Mouse (Mus musculus): ENCODE data around the gene Ucp3. TPM values are rescaled to one million over a fixed set of nuclear protein-coding genes. Genes with fewer than 3 reads are reported as not detected.
"Not testable (repeated sequence)": the region's sequence is repeated elsewhere in the genome, so short reads cannot be mapped to it uniquely, and the experiment has no call there.

The Ucp3 gene
- total and polyA plus RNA-seq, 2 experiments, result not detected

DNA sequence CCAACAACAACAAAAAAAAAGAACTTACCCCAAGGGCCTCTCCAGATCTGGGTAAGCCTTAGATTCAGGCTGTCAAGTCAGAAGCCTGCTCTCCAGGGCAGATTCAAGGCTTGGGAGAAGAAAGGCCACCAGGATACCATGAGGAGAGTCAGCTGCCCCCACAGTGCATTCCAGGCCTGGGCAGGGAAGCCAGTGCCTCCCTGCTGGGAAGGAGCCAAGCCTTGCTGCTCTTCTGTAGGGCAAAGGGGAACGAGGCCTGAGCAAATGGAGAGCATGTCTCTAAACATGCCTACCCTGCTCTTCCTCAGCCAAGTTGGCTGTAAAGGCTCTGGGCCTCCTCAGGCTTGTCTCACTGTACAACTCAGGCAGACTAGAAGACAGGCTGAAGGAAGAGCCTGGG lies 1.9 kb downstream of the Ucp3 start:
- WGBS, result 21% methylated on average over 1 of the region's 1 CpGs

DNA sequence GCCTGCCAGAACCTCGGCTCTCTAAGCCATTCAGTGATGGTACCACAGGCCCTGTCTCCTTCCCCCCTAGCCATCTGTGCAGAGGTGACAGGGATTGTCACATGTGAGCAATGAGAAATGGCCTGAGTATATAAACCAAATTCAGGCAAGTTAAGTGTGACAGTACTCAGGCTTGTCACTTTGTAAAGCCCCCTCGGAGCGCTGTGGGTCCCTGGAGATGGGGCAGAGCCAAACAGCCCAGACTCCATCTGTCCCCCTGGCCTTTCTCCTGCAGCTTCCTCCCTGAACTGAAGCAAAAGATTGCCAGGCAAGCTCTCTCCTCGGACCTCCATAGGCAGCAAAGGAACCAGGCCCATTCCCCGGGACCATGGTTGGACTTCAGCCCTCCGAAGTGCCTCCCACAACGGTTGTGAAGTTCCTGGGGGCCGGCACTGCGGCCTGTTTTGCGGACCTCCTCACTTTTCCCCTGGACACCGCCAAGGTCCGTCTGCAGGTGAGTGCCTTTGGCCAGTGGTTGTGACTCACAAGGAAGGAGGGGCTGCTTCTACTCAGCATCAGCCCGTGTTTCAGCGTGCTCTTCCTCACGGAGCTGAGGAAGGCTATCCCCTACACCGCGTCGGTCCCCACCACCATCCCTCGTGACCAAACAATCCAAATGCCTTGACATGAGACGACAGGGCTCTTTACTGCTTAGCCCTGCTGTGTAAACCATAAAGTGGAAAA lies 6.5 kb downstream of the Ucp3 start:
- Histone ChIP-seq H3K4me3 (ENCODE audit: insufficient read depth, low read depth, low read length) (no peak overlapping the region), H3K36me3 (ENCODE audit: control insufficient read depth, insufficient read depth, low read length) (no peaks in the 10 kb centered on the region), H3K27ac (replicated peaks; ENCODE audit: insufficient read depth, low read depth, low read length) (no peak overlapping the region), H3K4me1 (ENCODE audit: control insufficient read depth, insufficient read depth, low read length) (peaks cover 5% of the 10 kb centered on the region), H3K27me3 (ENCODE audit: control insufficient read depth, insufficient read depth, low read length) (no peaks in the 10 kb centered on the region), H3K9ac (ENCODE audit: low read depth, low read length) (no peak overlapping the region), H3K79me2 (ENCODE audit: control insufficient read depth, insufficient read depth, low read length) (no peaks in the 10 kb centered on the region)
- TF ChIP-seq CTCF (IDR thresholded peaks at IDR 0.05; ENCODE audit: low read depth, low read length), result no peak
- DNase-seq (ENCODE audit: extremely low read depth, low read depth, low spot score), result no peak
- 82% methylated on average over 20 of the region's 20 CpGs for WGBS

More for the DNA sequence above, 1.9 kb downstream of the Ucp3 start:
- Histone ChIP-seq H3K27ac (replicated peaks; ENCODE audit: insufficient read depth, low read depth, low read length) (peak overlapping the region; percentile 20), H3K9ac (ENCODE audit: low read depth, low read length) (no peak overlapping the region), H3K4me3 (ENCODE audit: insufficient read depth, low read depth, low read length) (no peak overlapping the region), H3K4me1 (ENCODE audit: control insufficient read depth, insufficient read depth, low read length) (peaks cover 5% of the 10 kb centered on the region), H3K36me3 (ENCODE audit: control insufficient read depth, insufficient read depth, low read length) (no peaks in the 10 kb centered on the region), H3K79me2 (ENCODE audit: control insufficient read depth, insufficient read depth, low read length) (no peaks in the 10 kb centered on the region), H3K27me3 (ENCODE audit: control insufficient read depth, insufficient read depth, low read length) (no peaks in the 10 kb centered on the region)
- TF ChIP-seq POLR2A (IDR thresholded peaks at IDR 0.05; ENCODE audit: extremely low read depth, insufficient read depth, low read length), result no peak
- no peak for TF ChIP-seq CTCF (IDR thresholded peaks at IDR 0.05; ENCODE audit: low read depth, low read length)
- peak; percentile 71 for DNase-seq (ENCODE audit: extremely low read depth, low read depth, low spot score)

DNA sequence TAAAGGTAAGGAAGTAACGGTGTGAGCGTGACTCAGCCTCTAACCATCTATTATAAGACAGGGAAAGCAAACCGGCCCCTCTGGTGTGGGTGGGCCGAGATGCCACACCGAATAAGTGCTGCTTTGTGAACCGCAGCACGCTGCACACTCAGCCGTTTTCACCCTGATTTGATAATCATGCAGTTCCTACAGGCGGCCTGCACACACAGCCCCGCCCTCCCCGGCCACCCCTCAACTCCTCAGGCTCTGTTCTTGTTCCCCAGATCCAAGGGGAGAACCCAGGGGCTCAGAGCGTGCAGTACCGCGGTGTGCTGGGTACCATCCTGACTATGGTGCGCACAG lies 7.0 kb downstream of the Ucp3 start:
- H3K27ac ChIP-seq (replicated peaks; ENCODE audit: insufficient read depth, low read depth, low read length), result no peak overlapping the region
- no peak overlapping the region for H3K9ac ChIP-seq (ENCODE audit: low read depth, low read length)
- H3K36me3 ChIP-seq (ENCODE audit: control insufficient read depth, insufficient read depth, low read length), result no peaks in the 10 kb centered on the region
- peaks cover 3% of the 10 kb centered on the region for H3K4me1 ChIP-seq (ENCODE audit: control insufficient read depth, insufficient read depth, low read length)
- no peak for DNase-seq (ENCODE audit: extremely low read depth, low read depth, low spot score)
- H3K4me3 ChIP-seq (ENCODE audit: insufficient read depth, low read depth, low read length), result no peak overlapping the region
- H3K79me2 ChIP-seq (ENCODE audit: control insufficient read depth, insufficient read depth, low read length), result no peaks in the 10 kb centered on the region
- no peaks in the 10 kb centered on the region for H3K27me3 ChIP-seq (ENCODE audit: control insufficient read depth, insufficient read depth, low read length)
- TF ChIP-seq CTCF (IDR thresholded peaks at IDR 0.05; ENCODE audit: low read depth, low read length), result no peak
- TF ChIP-seq POLR2A (IDR thresholded peaks at IDR 0.05; ENCODE audit: extremely low read depth, insufficient read depth, low read length), result no peak
- 80% methylated on average over 15 of the region's 15 CpGs for WGBS

DNA sequence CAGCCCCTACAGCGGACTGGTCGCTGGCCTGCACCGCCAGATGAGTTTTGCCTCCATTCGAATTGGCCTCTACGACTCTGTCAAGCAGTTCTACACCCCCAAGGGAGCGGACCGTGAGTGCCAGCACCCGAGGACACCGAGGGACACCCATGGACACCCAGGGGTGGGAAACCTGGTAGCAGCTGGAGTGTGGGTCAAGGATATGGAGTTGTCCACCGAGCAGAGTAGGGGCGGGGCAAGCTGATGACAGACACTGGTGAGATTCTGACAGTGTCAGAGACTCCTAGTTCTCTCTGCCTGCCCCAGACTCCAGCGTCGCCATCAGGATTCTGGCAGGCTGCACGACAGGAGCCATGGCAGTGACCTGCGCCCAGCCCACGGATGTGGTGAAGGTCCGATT lies 7.4 kb downstream of the Ucp3 start:
- no peak overlapping the region for H3K9ac ChIP-seq (ENCODE audit: low read depth, low read length)
- no peak for TF ChIP-seq CTCF (IDR thresholded peaks at IDR 0.05; ENCODE audit: low read depth, low read length)
- TF ChIP-seq POLR2A (IDR thresholded peaks at IDR 0.05; ENCODE audit: extremely low read depth, insufficient read depth, low read length), result no peak
- no peaks in the 10 kb centered on the region for H3K79me2 ChIP-seq (ENCODE audit: control insufficient read depth, insufficient read depth, low read length)
- no peaks in the 10 kb centered on the region for H3K36me3 ChIP-seq (ENCODE audit: control insufficient read depth, insufficient read depth, low read length)
- H3K27ac ChIP-seq (replicated peaks; ENCODE audit: insufficient read depth, low read depth, low read length), result no peak overlapping the region
- H3K4me3 ChIP-seq (ENCODE audit: insufficient read depth, low read depth, low read length), result no peak overlapping the region
- H3K27me3 ChIP-seq (ENCODE audit: control insufficient read depth, insufficient read depth, low read length), result no peaks in the 10 kb centered on the region
- no peak for DNase-seq (ENCODE audit: extremely low read depth, low read depth, low spot score)
- H3K4me1 ChIP-seq (ENCODE audit: control insufficient read depth, insufficient read depth, low read length), result no peaks in the 10 kb centered on the region
- 86% methylated on average over 17 of the region's 17 CpGs for WGBS

DNA sequence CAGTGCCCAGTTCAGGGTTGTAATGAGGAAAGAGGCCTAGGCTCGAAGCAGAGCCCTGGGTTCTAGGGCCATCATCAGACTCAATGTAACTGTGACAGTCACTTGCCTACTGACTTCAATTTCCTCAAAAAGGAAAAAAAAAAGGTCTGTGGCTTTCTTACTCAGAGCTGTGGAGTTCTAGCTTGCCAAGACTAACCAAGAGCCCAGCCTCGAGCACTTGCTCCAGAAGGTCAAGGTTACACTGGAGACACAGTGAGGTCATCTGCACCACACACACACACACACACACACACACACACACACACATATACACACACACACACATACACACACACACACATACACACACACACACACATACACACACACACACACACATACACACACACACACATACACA lies 9.3 kb downstream of the Ucp3 start:
- DNase-seq (ENCODE audit: extremely low read depth, low read depth, low spot score), result not testable (repeated sequence)

DNA sequence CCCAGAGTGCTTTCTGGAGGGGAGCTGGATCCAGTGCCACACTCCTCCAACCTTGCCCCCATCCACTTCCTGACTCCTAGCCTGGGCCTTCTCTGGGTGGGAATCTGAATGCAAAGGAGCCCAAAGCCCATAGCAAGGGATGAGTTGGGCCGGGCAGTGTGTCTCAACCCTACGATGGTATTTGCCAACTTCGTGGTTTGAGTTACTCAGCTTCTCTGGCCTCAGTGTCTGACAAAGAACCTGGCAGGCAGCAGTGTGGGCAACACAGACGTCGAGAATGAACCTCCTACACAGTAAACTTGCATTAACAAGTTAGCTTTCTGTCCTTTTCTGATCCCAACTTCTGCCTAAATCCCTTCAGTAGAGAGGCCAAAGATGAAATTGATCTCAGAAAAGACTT lies 11.7 kb downstream of the Ucp3 start:
- DNase-seq (ENCODE audit: extremely low read depth, low read depth, low spot score), result no peak
- H3K9ac ChIP-seq (ENCODE audit: low read depth, low read length), result no peak overlapping the region
- TF ChIP-seq CTCF (IDR thresholded peaks at IDR 0.05; ENCODE audit: low read depth, low read length) (no peak), POLR2A (IDR thresholded peaks at IDR 0.05; ENCODE audit: extremely low read depth, insufficient read depth, low read length) (no peak)
- 89% methylated on average over 5 of the region's 5 CpGs for WGBS
- H3K4me3 ChIP-seq (ENCODE audit: insufficient read depth, low read depth, low read length), result no peak overlapping the region
- no peaks in the 10 kb centered on the region for H3K4me1 ChIP-seq (ENCODE audit: control insufficient read depth, insufficient read depth, low read length)
- no peaks in the 10 kb centered on the region for H3K36me3 ChIP-seq (ENCODE audit: control insufficient read depth, insufficient read depth, low read length)
- H3K27ac ChIP-seq (replicated peaks; ENCODE audit: insufficient read depth, low read depth, low read length), result no peak overlapping the region
- H3K27me3 ChIP-seq (ENCODE audit: control insufficient read depth, insufficient read depth, low read length), result no peaks in the 10 kb centered on the region
- no peaks in the 10 kb centered on the region for H3K79me2 ChIP-seq (ENCODE audit: control insufficient read depth, insufficient read depth, low read length)

More for the DNA sequence above, 9.3 kb downstream of the Ucp3 start:
- H3K27ac ChIP-seq (replicated peaks; ENCODE audit: insufficient read depth, low read depth, low read length); H3K27me3 ChIP-seq (ENCODE audit: control insufficient read depth, insufficient read depth, low read length); H3K4me1 ChIP-seq (ENCODE audit: control insufficient read depth, insufficient read depth, low read length); H3K36me3 ChIP-seq (ENCODE audit: control insufficient read depth, insufficient read depth, low read length); H3K4me3 ChIP-seq (ENCODE audit: insufficient read depth, low read depth, low read length); H3K9ac ChIP-seq (ENCODE audit: low read depth, low read length); H3K79me2 ChIP-seq (ENCODE audit: control insufficient read depth, insufficient read depth, low read length): not testable (repeated sequence)
- 73% methylated on average over 2 of the region's 2 CpGs for WGBS
